11 mouse cellular contexts compared by ENCODE assay signal in genomic region chr1:178799836-178800552, GRCm38 (mm10).
DNase-seq lines count a peak whose midpoint lies in the region; ATAC-seq and TF ChIP-seq lines count a peak whose summit lies in the region.
"Had no signal": no experiment of that assay in that cellular context is flagged by ENCODE, and none has a peak within 500 bp of the region (broad histone marks: within the 10 kb centered on the region; RNA-seq: fewer than 3 reads in every experiment).

No protein-coding gene starts in this region.

- no peak for DNase-seq in intestine, embryonic 14.5 days (ENCODE audit: low spot score)
- DNase-seq in embryonic facial prominence, embryonic 10.5 days (ENCODE audit: low spot score), result peak; percentile 88
- no peak for DNase-seq in midbrain, postnatal 0 days (ENCODE audit: low spot score)
- DNase-seq in gastrocnemius, postnatal 14 days, result no peak
- DNase-seq: adrenal gland, postnatal 10 days; gastrocnemius, adult 2 months; thymus, postnatal 4 days had no signal

- no peak overlapping the region for H3K4me3 ChIP-seq in intestine, embryonic 14.5 days (ENCODE audit: low read depth, low read length)
- H3K4me3 ChIP-seq in intestine, postnatal 0 days (ENCODE audit: low read depth, low read length), result no peak overlapping the region
- peak overlapping the region; percentile 46 for H3K4me3 ChIP-seq in embryonic facial prominence, embryonic 10.5 days
- no peak overlapping the region for H3K4me3 ChIP-seq in hindbrain, embryonic 12.5 days
- peak overlapping the region; percentile 5; the same call in 1 of the 2 replicates for H3K4me3 ChIP-seq in midbrain, postnatal 0 days (ENCODE audit: low read depth, low read length)
- H3K4me3 ChIP-seq: gastrocnemius, adult 2 months; liver, embryonic 15.5 days had no signal

- H3K4me1 ChIP-seq in intestine, embryonic 14.5 days (replicated peaks; ENCODE audit: control insufficient read depth, insufficient read depth, low read length), result peaks cover 22% of the 10 kb centered on the region
- no peaks in the 10 kb centered on the region for H3K4me1 ChIP-seq in intestine, postnatal 0 days (replicated peaks; ENCODE audit: control insufficient read depth, insufficient read depth, low read length)
- peaks cover 66% of the 10 kb centered on the region for H3K4me1 ChIP-seq in embryonic facial prominence, embryonic 10.5 days
- peaks cover 22% of the 10 kb centered on the region for H3K4me1 ChIP-seq in hindbrain, embryonic 12.5 days
- peaks cover 5% of the 10 kb centered on the region; the same call in 1 of the 2 replicates for H3K4me1 ChIP-seq in midbrain, postnatal 0 days (ENCODE audit: insufficient read depth, low read length)

- H3K4me2 ChIP-seq in intestine, embryonic 14.5 days (ENCODE audit: low read length), result peak overlapping the region; percentile 28
- no peak overlapping the region for H3K4me2 ChIP-seq in intestine, postnatal 0 days (replicated peaks; ENCODE audit: low read depth)
- H3K4me2 ChIP-seq in hindbrain, embryonic 12.5 days (replicated peaks), result peak overlapping the region; percentile 13; the same call in 1 of the 2 replicates
- peak overlapping the region; percentile 18 for H3K4me2 ChIP-seq in midbrain, postnatal 0 days (ENCODE audit: low read depth, low read length, poor library complexity, severe bottlenecking)
- H3K4me2 ChIP-seq: liver, embryonic 15.5 days had no signal

- no peaks in the 10 kb centered on the region for H3K36me3 ChIP-seq in intestine, embryonic 14.5 days (ENCODE audit: control insufficient read depth, insufficient read depth, low read length)
- H3K36me3 ChIP-seq in intestine, postnatal 0 days (ENCODE audit: control insufficient read depth, insufficient read depth), result no peaks in the 10 kb centered on the region
- no peaks in the 10 kb centered on the region; the same call in 1 of the 2 replicates for H3K36me3 ChIP-seq in embryonic facial prominence, embryonic 10.5 days (replicated peaks)
- no peaks in the 10 kb centered on the region for H3K36me3 ChIP-seq in hindbrain, embryonic 12.5 days
- H3K36me3 ChIP-seq in midbrain, postnatal 0 days (ENCODE audit: insufficient read depth, low read length), result no peaks in the 10 kb centered on the region
- H3K36me3 ChIP-seq: liver, embryonic 15.5 days had no signal

- TF ChIP-seq CTCF in intestine, postnatal 0 days (IDR thresholded peaks at IDR 0.05; ENCODE audit: low read depth), result no peak
- TF ChIP-seq CTCF in midbrain, postnatal 0 days (IDR thresholded peaks at IDR 0.05), result no peak

- no peak overlapping the region; the same call in 1 of the 2 replicates for H3K27ac ChIP-seq in intestine, embryonic 14.5 days (ENCODE audit: low read depth)
- H3K27ac ChIP-seq in intestine, postnatal 0 days (ENCODE audit: low read depth, low read length), result no peak overlapping the region
- peak overlapping the region; percentile 87 for H3K27ac ChIP-seq in embryonic facial prominence, embryonic 10.5 days (replicated peaks)
- H3K27ac ChIP-seq in hindbrain, embryonic 12.5 days, result no peak overlapping the region
- H3K27ac ChIP-seq in midbrain, postnatal 0 days (ENCODE audit: low read depth, low read length), result no peak overlapping the region
- H3K27ac ChIP-seq: gastrocnemius, adult 2 months; liver, embryonic 15.5 days had no signal

- no peak for ATAC-seq in intestine, embryonic 14.5 days (replicated peaks; ENCODE audit: low FRiP score, low TSS enrichment, low read depth)
- no peak for ATAC-seq in intestine, postnatal 0 days
- ATAC-seq in hindbrain, embryonic 12.5 days (ENCODE audit: low FRiP score), result no peak
- no peak for ATAC-seq in midbrain, postnatal 0 days (ENCODE audit: low FRiP score)
- no peak for ATAC-seq in erythroblast, adult 5-6 weeks (replicated peaks; ENCODE audit: low FRiP score, poor library complexity, severe bottlenecking)

- 36% methylated on average over 11 of the region's 11 CpGs for WGBS in intestine, embryonic 14.5 days
- WGBS in intestine, postnatal 0 days, result 63% methylated on average over 11 of the region's 11 CpGs
- 51% methylated on average over 11 of the region's 11 CpGs for WGBS in embryonic facial prominence, embryonic 10.5 days
- WGBS in hindbrain, embryonic 12.5 days, result 65% methylated on average over 11 of the region's 11 CpGs
- 61% methylated on average over 11 of the region's 11 CpGs for WGBS in midbrain, postnatal 0 days

- H3K27me3 ChIP-seq in intestine, embryonic 14.5 days (replicated peaks; ENCODE audit: control insufficient read depth, insufficient read depth, low read length), result no peaks in the 10 kb centered on the region
- no peaks in the 10 kb centered on the region for H3K27me3 ChIP-seq in intestine, postnatal 0 days (replicated peaks; ENCODE audit: control insufficient read depth, insufficient read depth, low read length)
- no peaks in the 10 kb centered on the region for H3K27me3 ChIP-seq in embryonic facial prominence, embryonic 10.5 days (replicated peaks; ENCODE audit: low read depth, poor library complexity, severe bottlenecking)
- H3K27me3 ChIP-seq in hindbrain, embryonic 12.5 days, result no peaks in the 10 kb centered on the region
- H3K27me3 ChIP-seq in midbrain, postnatal 0 days (ENCODE audit: insufficient read depth, low read length), result no peaks in the 10 kb centered on the region

- no peaks in the 10 kb centered on the region for H3K9me3 ChIP-seq in intestine, embryonic 14.5 days (ENCODE audit: control insufficient read depth, low read length)
- H3K9me3 ChIP-seq in intestine, postnatal 0 days (ENCODE audit: control insufficient read depth), result no peaks in the 10 kb centered on the region
- H3K9me3 ChIP-seq in embryonic facial prominence, embryonic 10.5 days, result no peaks in the 10 kb centered on the region
- no peaks in the 10 kb centered on the region for H3K9me3 ChIP-seq in hindbrain, embryonic 12.5 days (replicated peaks)
- H3K9me3 ChIP-seq in midbrain, postnatal 0 days (ENCODE audit: low read length), result no peaks in the 10 kb centered on the region
- H3K9me3 ChIP-seq: liver, embryonic 15.5 days had no signal

- intact Hi-C loops in gastrocnemius, postnatal 14 days (cut with DNase I; ENCODE audit: low total_unique reads), result no loop called here

- H3K9ac ChIP-seq in intestine, embryonic 14.5 days (ENCODE audit: low read length), result no peak overlapping the region
- no peak overlapping the region for H3K9ac ChIP-seq in intestine, postnatal 0 days (ENCODE audit: low read depth, low read length)
- 0 out of 2 replicates have a peak overlapping the region, but pooled peaks have one; percentile 5 for H3K9ac ChIP-seq in hindbrain, embryonic 12.5 days
- no peak overlapping the region for H3K9ac ChIP-seq in midbrain, postnatal 0 days (replicated peaks; ENCODE audit: low read length, poor library complexity, severe bottlenecking)
- H3K9ac ChIP-seq: liver, embryonic 15.5 days had no signal

Comparison
In these comparisons a context has a peak if more than half of its experiments do, and no peak if none do; other contexts are left out.
1. H3K4me3 ChIP-seq: peak in embryonic facial prominence, embryonic 10.5 days (single experiment) and midbrain, postnatal 0 days (single experiment); none in intestine, embryonic 14.5 days (single experiment), intestine, postnatal 0 days (single experiment) and hindbrain, embryonic 12.5 days (single experiment).